Mouse (Mus musculus) CH12.LX (cell line): ENCODE measurements at regions not wholly inside any gene's neighbourhood (a gene's known extent, or its start where the extent isn't known, plus 50 kb on each side); places are given as distances from the start of the nearest gene placed in this dataset.

Experiments used
- CTCF ChIP-seq, 2 experiments: IDR thresholded peaks in 1 of 2; conservative IDR thresholded peaks in 1 of 2; 2 replicates each; pipeline ENCODE4 v1.5.1; 2011 to 2012; ENCODE audit warnings: low read depth in 2 of 2, low read length in 2 of 2, improper control_type of control experiment in 1 of 2, inconsistent platforms in 1 of 2, mild to moderate bottlenecking in 1 of 2, moderate library complexity in 1 of 2
- HCFC1 ChIP-seq: IDR thresholded peaks from 2 replicates; pipeline ENCODE4 v1.6.1; 2012; ENCODE audit warnings: low read depth, mild to moderate bottlenecking, inconsistent platforms, low read length, improper control_type of control experiment
- JUN ChIP-seq: IDR thresholded peaks from 2 replicates; pipeline ENCODE4 v1.6.1; 2011; ENCODE audit warnings: low read depth, mild to moderate bottlenecking, low read length, improper control_type of control experiment, moderate library complexity; ENCODE audit not compliant: insufficient read depth
- MYC ChIP-seq: IDR thresholded peaks from 2 replicates; pipeline ENCODE4 v1.6.1; 2011; ENCODE audit warnings: low read depth, mild to moderate bottlenecking, improper control_type of control experiment, low read length
- POLR2A ChIP-seq: IDR thresholded peaks from 2 replicates; pipeline ENCODE4 v1.6.1; 2011; ENCODE audit warnings: low read depth, mild to moderate bottlenecking, improper control_type of control experiment, low read length
- POLR2AphosphoS2 ChIP-seq: IDR thresholded peaks from 2 replicates; pipeline ENCODE4 v1.6.1; 2011; ENCODE audit warnings: low read depth, low read length, improper control_type of control experiment
- TCF12 ChIP-seq: IDR thresholded peaks from 2 replicates; pipeline ENCODE4 v1.6.1; 2014; ENCODE audit warnings: low read depth, mild to moderate bottlenecking, inconsistent platforms, low read length, improper control_type of control experiment
- USF2 ChIP-seq: conservative IDR thresholded peaks from 2 replicates; pipeline ENCODE4 v1.6.1; 2011; ENCODE audit warnings: low read depth, low read length, improper control_type of control experiment
- ZC3H11A ChIP-seq: IDR thresholded peaks from 2 replicates; pipeline ENCODE4 v1.6.1; 2012; ENCODE audit warnings: low read depth, mild to moderate bottlenecking, inconsistent platforms, low read length, improper control_type of control experiment
- ZMIZ1 ChIP-seq: IDR thresholded peaks from 2 replicates; pipeline ENCODE4 v1.6.1; 2012; ENCODE audit warnings: low read depth, mild to moderate bottlenecking, inconsistent platforms, low read length, improper control_type of control experiment

- TF ChIP-seq TCF12, result no peak
- TF ChIP-seq CTCF (conservative IDR thresholded peaks at IDR 0.05 in 1 of 2, IDR thresholded peaks at IDR 0.05 in 1 of 2; ENCODE audit: low read depth in 2 of 2, low read length in 2 of 2), result no peak
- TF ChIP-seq HCFC1, result no peak
- no peak for TF ChIP-seq POLR2A
- no peak for TF ChIP-seq USF2
- TF ChIP-seq ZC3H11A, result no peak
- TF ChIP-seq ZMIZ1, result no peak
- no peak for TF ChIP-seq JUN
- no peak for TF ChIP-seq POLR2AphosphoS2
- TF ChIP-seq MYC, result no peak
These were observed 234.7 kb downstream of the Cd83 start for GRCm38 (mm10) chr13:44019304-44019583.
